Mouse (Mus musculus) embryonic stem cell, embryonic (primary cell): ENCODE results near the gene Tmx4.
"Not testable (repeated sequence)": the region's sequence is repeated elsewhere in the genome, so short reads cannot be mapped to it uniquely, and the experiment has no call there.

Source experiments
- CTCF ChIA-PET, 4 experiments: fragments of 300-600 bp in 2 of 4; fragments of 350-600 bp in 2 of 4; sonication (Branson Sonifier 250); formaldehyde crosslinking; loops; one replicate each; lab custom pipeline; 2022; ENCODE audit warnings: inconsistent platforms in 2 of 4; lab: Charles Lee
- POLR2A ChIA-PET, 4 experiments: fragments of 300-600 bp in 2 of 4; fragments of 350-600 bp in 2 of 4; sonication (Branson Sonifier 250); formaldehyde crosslinking; loops; one replicate each; lab custom pipeline; 2022; ENCODE audit warnings: antibody characterized with exemption in 4 of 4, inconsistent platforms in 1 of 4; lab: Charles Lee

Tmx4 gene

DNA sequence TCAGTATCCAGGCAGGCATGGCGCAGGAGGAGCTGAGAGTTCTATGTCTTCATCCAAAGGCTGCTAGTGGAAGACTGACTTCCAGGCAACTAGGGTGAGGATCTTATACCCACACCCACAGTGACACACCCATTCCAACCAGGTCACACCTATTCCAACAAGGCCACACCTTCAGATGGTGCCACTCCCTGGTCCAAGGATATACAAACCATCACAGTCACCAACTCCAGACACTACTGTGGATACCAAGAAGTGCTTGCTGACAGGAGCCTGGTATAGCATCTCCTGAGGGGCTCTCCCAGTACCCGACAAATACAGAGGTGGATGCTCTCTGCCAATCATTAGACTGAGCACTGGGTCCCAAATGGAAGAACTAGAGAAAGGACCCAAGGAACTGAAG, 15.4 kb downstream of the Tmx4 start:
- POLR2A ChIA-PET, CTCF ChIA-PET: not testable (repeated sequence)

DNA sequence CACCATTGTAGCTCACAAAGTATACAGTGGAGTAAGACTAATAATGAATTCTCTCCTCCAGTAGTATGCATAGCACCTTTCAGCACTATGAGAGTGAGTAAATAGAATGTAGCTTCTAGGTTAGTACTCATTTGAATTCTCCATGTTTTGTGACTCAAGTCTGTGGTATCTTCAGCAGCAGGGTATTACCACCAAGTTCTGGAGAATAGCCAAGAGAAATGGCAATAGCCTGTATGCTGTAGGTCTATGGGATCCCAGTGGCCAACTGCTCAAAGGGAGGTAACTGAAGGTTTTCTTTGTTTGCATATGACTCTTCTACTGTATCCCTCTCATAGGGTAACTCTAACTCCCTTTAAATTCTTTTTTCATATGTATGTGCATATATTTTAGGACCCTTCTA, 39.0 kb downstream of the Tmx4 start:
- ChIA-PET CTCF (no interaction called here), POLR2A (no interaction called here)

DNA sequence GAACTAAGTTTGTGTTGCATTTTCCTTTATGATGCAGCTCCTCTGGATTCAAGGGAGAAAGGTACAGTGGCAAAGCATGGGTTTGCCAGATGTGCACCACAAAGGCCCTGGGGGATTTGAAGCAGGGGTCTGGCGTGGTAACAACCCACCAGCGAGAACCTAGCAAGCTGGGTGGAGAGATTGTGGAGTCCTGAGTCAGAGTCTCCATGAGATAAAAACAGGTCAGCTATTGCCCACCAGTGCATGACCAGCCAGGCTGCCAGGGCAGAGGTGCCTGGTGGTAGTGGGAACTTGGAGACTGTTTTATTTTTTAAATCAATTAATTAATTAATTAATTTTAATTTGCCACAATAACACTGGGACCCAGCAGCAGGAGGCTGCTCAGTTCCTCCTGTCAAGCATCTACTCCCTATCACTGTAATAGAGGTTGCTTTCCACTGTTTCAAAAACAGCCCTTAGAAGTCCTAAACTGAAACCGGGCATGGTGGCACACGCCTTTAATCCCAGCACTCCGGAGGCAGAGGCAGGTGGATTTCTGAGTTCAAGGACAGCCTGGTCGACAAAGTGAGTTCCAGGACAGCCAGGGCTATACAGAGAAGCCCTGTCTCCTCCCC, 52.8 kb downstream of the Tmx4 start:
- POLR2A ChIA-PET: no interaction called here
- CTCF ChIA-PET: no interaction called here

DNA sequence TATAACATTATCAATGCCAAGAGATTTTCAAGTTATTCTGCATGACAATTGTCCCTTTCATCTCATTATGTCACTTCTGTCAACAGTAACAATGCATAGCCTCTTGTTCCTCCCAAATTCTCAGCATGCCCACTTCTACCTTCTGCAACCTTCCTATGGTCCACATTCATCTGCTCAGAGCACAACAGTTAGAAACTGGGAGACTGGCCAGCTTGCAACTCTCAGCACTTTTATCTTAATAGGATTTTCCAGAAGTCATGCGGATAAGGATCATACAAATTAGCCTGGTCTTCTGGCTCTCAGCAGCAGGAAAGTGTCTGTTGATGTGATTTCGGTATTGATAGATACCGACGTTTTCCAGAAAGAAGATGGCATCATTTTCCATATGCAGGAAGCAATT, 58.7 kb downstream of the Tmx4 start:
- ChIA-PET CTCF (no interaction called here), POLR2A (no interaction called here)

DNA sequence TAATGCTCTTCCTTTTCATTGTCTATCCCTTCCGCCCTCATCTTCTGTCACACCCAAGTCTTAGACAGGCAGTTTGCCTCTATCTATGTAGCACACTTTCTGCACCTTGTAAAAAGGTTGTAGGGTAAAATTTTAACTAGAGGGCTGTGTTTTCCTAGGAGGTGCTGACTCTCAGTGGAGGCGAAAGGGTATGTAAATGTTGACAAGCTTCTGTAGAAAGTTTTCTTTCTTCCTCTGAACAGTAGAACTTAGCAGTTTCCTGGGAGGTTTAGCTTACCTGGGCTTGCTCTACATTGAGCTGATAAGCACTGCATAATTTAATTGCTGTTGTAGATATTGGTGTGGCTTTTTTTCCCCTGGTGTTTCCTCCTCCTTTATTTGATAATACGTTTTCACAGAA, 84.5 kb downstream of the Tmx4 start:
- POLR2A ChIA-PET: no interaction called here
- CTCF ChIA-PET: no interaction called here

DNA sequence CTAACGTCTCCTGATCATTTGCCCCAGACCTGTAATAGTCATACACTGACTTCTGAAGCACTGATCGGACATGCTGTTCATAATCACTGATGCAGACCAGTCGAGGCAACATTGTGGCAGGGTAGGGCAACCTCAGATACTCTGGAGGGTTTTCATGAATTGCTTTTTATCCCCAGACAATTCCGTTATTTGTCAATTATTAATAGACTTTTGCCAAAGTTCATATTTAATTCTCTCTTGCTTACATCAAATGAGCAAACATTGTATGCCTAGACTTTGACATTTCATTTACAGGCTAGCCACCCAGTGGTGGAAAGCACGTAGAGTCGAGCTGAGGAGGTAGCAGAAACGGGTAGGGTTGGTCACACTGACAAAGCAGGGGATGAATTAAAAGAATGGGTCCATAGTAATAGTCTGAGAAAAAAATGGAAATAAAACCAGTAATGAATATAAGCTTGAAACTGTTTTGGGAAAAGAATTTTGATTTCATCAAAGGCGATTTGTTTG, 89.7 kb downstream of the Tmx4 start, which contains the start of gene Hao1:
Gene Hao1, minus strand, starts transcription at position 148 of the 507 bp plus-strand sequence.
- ChIA-PET CTCF (no interaction called here), POLR2A (no interaction called here)

DNA sequence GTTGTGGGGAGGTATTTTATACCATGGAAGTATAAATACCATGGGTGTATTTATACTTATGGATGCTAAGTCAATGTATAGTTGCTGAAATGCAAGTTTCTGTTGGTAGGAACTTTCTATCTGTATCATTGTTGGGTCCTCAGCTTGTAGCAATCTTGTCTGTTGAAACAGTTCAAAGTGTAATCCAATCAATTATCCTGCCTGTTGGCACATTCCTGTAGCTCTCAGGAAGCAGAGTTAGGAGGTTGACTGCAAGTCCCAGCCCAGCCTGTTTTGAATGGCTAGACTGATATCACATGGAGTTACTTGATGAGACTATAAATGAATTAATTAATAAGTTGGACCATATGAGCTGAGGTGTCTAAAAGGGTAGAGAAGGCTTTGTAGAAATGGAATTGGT, 91.6 kb downstream of the Tmx4 start:
- POLR2A ChIA-PET: no interaction called here
- CTCF ChIA-PET: no interaction called here

DNA sequence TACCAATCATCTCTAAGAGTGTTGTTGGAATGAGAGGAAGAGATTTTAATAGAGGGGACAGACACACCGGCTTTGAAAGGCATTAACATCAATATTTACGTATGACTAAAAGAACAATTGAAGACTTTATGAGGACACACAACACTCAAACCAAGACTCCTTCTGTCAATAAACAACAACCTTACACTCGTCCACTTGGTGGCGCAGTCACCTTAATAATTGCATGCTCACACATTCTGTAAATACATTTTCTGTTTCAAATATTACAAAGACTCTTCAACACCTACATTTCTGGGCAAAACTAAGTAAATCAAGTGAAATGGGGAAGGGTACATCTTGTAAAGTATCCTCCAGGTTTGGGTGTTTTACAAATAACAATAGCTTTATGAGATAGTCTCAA, 94.2 kb downstream of the Tmx4 start:
- CTCF ChIA-PET: interaction anchor here in 1 of 4 experiments (0.8 kb wide), 1 partner anchor 44 kb away, joined by 3 read pairs; no protein-coding TSS in a partner anchor
- POLR2A ChIA-PET: no interaction called here

DNA sequence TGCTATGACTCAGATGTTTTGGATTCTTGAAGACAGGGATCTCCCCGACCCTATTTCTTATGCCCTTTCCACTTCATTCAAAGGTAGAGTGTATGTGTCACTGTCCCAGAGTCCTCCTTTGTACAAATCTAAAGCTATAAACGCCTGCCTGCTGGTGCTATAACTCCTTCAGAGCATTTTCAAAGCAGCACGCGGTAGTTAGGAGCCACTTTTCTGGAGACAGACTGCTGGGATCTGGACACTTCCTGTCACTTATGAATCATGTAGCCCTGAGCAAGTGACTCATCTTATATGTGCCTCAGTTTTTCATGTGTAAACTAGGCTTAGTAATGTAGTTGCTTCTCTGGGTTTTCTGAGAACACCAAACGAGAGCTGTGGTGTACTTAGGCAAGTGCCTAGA, 98.8 kb downstream of the Tmx4 start:
- POLR2A ChIA-PET: no interaction called here
- CTCF ChIA-PET: no interaction called here

DNA sequence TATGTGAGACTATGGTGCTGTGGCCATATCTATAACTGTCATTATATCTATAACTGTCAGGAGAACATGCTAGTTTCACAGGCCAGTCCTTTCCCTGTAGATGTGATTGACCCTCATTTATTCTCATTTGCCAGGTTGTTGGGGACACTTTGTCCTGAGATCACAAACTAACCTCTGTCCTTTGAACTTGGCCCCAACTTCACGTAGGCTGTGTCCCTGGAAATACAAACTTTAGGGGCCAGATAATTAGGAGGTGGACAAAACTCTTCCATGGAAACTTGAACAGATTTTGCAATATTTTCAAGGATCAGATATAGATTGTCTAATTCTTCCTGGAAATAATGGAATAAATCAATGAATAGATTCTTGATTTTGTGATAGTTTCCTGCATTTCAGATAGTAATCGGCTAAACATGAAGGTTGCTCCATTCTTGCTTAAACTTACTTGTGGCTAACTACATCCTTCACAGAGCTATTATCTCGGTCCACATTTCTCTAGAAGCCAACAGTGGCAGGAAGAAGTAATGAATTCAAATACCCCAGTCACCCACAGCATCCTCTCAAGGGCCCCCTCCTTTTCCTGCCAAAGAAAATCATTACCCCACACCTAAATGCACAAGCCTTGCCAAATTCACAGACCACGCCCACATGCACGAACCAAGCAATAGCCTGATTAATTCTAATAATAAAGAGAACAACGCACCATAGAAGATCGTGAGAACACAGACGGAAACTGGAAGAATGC, 99.5 kb downstream of the Tmx4 start:
- ChIA-PET POLR2A (no interaction called here), CTCF (no interaction called here)
